Mouse (Mus musculus): ENCODE measurements around the gene Scp2.
A peak's percentile ranks its signal among the peaks of the same experiment; 100 is the strongest.
"Not testable (repeated sequence)": the region's sequence is repeated elsewhere in the genome, so short reads cannot be mapped to it uniquely, and the experiment has no call there.

The Scp2 gene

DNA sequence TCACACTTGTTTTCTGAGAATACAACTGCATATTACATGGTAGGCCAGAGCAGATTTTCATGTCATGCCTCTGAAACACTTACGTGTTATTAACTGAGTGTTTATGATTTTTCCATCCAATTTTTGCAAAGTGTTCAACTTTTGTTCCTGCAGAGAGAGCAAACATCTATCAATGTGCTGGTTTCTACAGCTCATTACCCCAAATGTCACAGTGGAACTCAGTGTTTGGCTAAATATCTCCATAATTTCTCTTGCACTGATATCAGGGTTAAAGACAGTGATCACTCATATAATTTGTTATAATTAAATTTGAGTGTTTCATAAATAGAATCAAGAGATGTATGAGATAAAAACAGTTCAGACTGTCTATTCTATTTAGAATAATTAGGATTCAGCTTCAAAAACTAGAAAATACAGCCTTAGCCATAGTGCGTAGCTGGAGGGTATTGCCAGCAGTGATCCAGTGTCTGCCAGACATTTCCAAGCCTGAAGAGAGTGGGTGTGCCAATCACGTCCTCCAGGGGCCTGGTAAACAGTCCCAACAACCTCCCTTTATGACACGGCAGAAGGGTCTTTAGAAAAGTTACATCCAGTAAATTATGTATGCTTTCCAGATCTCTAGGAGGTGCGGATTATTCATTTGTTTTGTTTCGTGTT is 51.9 kb downstream of the Scp2 start:
- no peak for DNase-seq

DNA sequence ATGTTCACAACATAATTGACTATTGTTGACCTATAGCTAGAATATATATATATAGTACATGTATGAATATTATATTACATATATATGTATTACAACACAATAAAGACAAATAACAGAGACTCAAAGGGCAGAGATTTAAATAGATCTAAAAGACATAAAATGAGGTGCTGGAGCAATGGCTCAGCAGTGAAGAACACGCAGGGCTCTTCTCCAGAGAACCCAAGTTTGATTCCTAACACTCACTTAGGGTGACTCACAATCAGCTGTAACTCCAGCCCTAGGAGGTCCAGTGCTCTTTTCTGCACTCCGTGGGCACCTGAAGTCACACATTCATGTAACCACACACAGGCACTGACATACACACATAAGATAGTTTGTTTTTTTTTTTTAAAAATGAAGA is 60.8 kb downstream of the Scp2 start:
- no peak for DNase-seq

DNA sequence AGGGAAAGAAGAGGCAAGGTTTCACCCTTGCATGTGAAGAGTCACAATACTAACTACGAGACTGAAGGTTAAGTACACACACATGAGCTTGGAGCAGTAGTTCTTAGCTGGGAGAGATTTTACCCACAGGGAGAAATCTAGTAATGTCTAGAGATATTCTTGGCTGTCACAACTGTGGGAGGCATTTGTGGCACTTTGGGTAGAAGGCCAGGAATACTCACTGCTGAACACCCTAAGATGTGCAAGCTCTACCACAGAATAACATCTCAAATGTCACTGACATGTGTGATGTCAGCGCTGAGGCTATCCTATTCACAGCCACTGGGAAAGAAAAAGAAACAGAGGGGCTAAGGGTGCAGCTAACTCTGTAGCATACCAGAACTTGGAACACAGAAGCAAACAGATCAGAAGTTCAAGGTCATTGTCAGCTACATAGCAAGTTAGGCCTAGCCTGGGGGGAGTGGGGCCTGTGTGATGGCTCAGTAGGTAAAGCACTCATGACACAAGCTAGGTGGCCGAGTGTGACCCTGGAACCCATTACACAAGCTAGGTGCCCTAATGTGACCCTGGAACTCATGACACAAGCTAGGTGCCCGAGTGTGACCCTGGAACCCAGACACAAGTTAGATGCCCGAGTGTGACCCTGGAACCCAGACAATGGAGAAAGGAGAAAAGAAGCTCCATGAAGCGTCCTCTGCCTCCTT is 61.6 kb downstream of the Scp2 start:
- DNase-seq: no peak

DNA sequence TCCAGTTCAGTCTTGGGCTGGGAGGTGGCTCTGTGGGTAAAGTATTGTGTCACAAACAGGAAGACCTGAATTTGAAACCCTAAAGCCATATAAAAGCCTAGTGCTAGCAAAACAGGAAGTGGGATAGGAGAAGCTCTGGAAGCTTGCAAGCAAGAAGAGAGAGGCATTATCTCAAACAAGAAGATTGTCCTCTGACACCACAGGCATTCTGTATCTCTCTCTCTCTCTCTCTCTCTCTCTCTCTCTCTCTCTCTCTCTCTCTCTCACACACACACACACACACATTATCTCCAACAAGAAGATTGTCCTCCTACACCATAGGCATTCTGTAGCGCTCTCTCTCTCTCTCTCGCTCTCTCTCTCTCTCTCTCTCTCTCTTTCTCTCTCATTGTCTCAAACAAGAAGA is 62.4 kb downstream of the Scp2 start:
- DNase-seq: no peak

DNA sequence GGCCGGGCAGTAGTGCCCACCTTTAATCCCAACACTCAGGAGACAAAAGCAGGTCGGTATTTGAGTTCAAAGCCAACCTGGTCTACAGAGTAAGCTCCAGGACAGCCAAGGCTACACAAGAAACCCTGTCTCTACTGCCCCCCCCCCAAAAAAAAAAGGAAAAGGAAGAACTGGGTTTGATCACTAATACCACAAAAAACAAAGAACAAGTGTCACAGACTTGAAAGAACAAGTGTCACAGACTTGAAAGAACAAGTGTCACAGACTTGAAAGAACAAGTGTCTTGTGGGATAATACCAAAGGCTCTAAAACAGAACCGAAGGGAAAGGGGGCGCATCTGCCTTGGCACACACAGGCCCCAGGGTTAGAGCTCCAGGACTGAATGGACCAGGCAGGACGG is 63.9 kb downstream of the Scp2 start:
- no peak for DNase-seq

DNA sequence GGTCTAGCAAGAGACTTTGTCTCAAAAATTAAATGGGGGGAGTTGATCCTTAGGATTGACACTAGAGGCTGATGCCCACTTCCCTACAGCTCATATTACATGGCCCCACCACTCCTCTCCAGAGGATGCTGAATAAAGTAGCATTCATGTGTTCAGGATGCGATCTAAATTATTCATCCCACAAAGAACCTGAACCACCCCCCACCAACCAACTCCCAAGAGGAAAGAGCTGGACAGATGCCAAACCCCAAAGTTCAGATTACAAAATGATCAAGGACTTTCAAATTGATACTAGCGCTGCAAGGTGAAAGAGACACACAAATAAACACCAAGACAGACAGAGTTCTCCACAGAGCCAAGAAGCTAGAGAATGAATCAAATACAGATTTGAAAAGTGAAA is 65.0 kb downstream of the Scp2 start:
- no peak for DNase-seq

DNA sequence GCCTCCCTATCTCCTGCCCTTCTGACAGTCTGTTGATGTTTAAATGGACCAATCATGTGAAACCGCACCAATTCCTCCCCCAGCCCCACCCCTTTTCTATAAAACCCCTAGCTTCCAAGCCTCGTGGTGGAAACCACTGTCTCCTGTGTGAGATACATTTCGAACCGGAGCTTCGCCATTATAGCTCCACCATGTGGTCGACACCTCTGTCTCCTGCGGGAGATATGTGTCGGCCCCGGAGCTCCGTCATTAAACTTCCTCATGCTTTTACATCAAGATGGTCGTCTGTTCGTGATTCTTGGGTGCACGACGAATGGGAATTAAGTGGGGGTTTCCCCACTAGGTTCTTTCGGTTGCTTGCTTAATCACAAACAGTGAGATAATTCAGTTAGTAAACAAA is 65.6 kb downstream of the Scp2 start:
- DNase-seq: not testable (repeated sequence)

DNA sequence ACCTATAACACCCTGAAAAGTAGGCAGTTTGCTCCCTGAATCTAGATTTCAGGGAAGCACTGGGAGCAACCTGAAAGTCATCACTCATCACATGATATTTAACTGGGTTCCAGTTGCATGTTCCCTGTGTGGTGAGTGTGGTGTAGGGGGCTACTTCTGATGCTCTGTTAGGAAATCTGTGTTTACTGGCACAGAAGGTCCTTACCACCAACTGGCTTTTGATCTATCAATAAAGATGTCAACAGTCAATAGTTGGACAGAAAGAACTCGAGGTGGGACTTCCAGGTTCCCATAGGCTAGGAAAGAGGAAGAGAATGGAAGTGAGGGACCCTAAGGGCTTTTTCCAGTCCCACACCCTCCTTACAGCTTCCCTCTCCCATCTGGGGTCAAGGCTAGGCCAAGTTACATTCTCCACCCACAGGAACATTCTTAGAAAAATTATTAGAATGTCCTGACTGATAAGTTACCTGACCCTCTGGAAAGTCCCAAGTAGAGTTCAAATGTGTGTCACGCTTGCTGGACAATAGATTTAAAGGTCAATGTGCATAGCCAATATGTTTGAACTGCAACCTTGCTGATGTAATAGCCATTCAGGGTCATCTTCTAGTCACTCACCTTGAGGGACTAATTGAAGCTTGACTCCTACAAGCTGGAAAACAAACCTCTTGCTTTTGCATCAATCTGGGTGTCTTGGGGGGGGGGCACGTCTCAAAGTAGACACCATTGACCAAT is 67.4 kb downstream of the Scp2 start:
- no peak for DNase-seq

DNA sequence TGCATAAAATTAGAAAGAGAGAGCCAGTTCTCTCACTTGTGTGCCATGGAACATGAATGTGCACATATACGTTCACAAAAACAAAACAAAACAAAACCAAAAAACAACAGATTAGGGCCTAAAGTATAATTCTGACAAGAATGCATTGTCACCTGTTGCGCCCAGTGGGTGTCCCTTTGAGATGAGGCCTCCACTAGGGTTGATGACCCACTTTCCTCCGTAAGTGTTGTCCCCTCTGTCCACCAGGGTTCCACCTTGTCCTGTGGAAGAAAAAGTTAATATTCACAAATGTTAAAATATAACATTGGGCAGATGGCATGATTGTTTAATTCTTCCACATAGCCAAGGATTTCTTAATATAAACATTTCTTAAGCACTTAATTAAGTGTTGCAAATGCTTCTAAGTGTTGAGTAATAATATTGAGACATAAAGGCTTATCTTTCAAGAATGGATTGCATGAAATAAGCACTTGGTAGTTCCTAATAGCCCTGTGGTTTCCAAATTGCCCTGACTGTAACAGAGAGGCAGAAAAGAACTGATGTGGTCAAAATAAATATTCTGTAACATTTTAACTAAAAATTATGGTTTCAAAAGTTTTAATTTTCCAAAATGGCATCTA is 70.5 kb downstream of the Scp2 start:
- DNase-seq: no peak

DNA sequence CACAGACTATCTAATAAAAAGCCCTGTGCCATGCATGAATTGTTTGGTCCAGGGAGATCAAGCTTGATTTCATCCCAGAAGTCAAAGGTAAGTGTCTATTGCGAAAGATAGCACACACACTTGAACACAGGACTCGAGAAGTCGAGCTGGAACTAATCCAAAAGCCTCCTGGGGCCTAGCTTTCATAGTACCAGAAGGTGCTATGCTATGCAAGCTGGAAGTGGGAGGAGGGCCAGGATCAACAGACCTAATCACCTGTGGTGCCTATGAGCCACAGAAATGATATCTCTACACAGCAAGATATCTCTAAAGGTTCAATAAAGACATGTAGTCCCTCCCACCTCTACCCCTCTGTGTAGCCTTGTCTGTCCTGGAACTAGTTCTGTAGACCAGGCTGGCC is 72.7 kb downstream of the Scp2 start:
- DNase-seq: peak; percentile 20 to 22

DNA sequence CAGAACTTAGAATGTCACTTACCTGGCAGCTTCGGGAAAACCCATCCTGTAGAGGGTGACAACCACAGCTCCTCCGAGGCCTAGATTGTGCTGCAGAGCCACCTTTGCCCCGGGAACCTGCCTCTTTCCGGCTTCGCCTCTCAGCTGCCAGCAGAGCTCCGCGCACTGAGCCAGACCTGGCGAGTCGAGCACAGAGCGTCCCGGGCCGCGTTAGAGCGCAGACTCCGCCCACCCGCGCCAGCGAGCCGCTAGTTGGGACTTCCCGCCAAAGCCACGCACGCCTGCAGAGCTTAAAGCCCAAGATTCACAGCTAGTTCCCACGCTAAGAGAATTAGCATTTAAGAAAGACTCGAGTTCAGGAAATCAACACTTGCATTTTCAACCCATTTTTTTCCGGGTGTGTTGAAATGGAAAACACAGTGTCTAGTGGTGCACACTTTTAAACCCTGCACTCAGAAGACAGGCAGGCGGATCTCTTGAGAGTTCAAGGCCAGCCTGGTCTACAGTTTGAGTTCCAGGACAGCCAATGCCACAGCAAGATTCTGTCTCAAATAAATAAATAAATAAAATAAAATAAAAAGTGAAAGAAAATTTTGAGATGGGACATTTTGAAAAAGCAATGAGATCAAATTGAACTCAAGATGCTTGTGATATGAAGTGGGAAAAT is 73.4 kb downstream of the Scp2 start:
- DNase-seq: peak; percentile 96 to 97

DNA sequence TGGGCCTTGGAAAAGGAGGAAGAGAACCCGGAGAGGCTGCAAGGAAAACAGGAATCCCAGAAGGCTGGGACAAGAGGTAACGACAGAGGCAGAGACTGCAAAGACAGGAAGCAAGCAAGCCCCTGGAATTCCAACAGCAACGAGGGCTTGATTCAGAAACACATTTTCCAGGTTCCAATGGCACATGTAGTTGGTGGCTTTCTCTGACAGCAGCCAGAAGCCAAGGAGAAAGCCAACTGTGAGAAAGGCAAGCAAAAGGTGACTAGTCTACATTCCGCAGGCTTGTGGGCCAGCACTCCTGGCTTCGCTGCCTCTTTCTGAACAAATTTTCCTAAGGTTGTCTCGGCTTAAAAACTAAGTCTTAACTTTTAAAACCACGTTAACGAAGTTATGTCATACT is 74.1 kb downstream of the Scp2 start:
- DNase-seq: peak in 1 of 2 experiments; percentile 23

DNA sequence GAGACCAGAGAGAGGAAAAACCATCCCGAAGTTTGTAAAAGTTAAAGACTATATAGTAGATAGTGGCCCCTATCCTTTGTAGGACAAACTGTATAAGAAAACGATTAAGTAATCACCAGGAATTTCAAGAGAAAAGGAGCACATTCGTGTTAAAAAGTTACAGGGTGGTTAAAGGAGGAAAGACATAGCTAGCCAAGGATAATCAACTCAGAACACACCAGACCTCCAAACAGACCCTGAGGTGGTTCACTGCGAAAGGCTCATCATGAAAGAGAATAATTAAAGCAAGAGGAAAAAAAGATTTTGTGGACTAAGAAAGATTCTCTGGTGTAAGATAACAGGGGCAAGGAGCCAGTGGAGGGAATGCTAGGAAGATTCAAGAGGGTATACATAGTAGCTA is 74.5 kb downstream of the Scp2 start:
- no peak for DNase-seq

DNA sequence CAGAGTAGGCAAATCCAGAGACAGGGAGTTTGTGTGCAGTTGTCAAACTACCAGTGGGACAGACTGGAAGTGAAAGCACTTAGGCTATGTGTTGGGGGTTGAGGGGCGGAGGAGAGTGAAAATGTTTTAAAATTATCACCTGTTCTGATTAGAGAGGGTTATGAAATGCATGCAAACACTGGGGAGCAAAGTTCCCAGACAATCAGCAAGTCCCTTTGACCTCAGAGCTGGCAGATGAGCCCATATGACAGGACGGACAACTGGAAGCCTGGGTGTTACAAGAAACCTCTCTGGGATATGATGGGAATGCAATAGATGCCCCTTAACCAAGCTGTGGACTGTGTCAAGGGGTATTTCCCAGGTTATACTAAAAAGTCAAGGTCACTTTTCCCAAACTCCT is 76.7 kb downstream of the Scp2 start:
- no peak for DNase-seq

DNA sequence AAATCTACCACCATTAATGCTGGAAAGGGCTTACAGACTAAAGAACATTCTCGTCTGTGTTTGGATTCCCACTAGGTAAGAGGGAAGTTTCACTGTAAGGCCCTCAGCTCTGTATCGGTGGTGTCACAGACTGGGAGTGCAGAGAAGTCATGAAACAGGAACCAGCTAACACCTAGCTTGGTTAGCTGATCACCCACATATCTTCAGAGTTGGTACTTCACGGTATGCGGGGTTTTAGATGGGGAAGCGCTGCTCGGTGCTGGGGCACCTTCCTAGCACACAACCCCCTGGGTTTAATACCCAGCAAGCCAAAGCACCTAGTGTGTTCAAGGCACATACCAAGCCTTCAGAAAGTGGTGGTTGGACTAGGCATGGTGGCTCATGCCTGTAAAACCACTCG is 77.5 kb downstream of the Scp2 start:
- no peak for DNase-seq

DNA sequence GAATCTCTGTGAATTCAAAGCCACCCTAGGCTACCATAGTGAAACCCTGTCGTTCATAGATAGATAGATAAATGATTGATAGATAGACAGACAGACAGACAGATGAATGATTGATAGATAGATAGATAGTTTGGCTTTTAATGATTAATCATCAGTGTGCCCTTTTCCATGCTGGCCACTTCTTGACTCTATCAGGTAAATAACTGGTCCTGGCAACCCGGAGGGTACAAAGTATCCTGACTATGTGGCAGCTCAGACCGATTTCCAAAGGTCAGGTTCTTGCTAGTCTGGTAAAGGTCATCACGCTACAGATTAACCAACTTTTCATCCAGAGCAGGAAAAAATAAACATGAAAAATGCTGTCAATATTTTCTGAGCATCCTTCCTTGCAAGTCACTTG is 78.2 kb downstream of the Scp2 start:
- DNase-seq: no peak

DNA sequence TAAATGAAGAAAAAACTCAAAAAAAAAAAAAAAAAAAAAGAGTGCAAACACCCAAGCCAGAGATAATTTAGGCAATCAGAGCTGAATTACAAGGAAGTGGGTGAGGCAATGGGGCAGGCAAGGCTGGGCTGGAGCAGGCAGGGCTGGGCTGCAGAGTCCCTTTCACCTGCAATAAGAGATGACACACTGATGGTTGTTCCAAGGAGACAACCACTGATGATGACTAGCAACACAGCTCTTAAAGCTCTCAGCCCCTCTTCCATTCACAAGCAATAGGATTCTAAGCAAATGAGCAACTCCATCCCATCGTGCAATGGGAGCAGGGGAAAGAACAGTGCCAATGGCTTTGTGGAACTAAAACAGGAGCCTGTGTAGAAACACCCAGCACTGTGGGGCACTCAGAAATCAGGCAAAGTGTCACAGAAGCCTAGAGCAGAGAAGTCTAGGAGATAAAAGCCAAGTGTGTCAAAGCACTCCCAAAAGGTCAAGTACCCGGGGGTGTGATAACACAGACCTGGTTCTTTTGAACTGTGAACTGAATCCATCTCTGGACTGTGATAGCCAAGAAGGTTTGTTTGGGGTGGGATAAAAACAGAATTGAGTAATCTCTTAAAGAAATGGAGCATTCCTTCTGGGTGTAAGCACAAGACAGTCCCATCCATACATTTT is 79.5 kb downstream of the Scp2 start:
- DNase-seq: no peak

DNA sequence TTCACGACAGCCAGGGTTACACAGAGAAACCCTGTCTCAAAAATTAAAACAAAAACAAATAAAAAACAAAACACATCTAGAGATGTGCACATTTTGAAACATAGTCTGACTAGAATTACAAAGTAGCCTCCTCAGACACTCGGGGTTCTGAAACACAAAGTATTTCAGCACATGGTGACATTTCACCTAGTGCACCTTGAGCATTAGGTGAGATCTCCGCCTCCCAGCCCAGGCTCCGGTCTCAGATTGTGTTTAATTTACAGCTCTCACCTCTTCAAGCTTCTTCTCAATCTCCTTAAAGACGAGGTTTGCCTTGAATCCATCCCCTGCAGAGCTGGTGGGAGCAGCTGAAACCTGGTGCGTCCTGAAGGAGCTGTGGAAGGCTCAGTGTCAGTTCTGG is 81.2 kb downstream of the Scp2 start:
- no peak for DNase-seq

DNA sequence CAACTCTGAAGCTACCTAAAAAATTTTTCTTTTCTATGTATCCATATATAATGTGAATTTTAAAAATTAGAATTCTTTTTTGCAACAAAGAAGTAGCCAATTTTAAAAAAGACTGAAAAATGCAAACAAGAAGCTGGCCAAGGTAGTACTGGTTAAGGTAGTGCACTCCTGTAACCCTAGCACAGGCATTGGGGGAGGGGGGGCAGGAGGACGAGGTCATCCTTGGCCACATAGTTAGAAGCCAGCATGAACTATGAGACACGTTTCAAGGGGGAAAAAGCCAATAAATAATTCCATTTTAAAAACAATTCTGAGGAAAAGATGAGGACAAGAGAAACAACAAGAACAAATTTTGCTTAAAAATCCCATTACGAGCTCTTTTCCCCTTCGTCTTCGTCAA is 82.3 kb downstream of the Scp2 start:
- DNase-seq: no peak

DNA sequence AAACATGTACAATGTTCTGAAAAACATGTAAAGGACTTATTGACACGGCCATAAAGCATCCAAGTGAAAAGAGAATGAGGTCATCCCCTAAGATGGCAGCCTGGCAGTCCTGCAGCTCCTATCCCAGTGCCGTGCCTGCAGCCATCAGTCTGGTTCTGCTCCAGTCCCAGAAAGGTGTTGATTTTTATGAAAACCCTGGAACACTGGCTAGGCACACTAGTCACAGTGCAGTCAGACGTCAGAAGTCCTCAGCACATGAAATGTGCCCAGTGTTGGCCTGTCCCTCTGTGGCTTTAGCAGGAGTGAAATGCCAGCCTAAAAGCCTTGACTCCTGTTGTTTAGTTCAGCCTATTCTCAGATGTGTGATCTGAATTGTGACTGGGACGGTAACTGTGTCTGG is 84.0 kb downstream of the Scp2 start:
- peak; percentile 40 to 46 for DNase-seq

DNA sequence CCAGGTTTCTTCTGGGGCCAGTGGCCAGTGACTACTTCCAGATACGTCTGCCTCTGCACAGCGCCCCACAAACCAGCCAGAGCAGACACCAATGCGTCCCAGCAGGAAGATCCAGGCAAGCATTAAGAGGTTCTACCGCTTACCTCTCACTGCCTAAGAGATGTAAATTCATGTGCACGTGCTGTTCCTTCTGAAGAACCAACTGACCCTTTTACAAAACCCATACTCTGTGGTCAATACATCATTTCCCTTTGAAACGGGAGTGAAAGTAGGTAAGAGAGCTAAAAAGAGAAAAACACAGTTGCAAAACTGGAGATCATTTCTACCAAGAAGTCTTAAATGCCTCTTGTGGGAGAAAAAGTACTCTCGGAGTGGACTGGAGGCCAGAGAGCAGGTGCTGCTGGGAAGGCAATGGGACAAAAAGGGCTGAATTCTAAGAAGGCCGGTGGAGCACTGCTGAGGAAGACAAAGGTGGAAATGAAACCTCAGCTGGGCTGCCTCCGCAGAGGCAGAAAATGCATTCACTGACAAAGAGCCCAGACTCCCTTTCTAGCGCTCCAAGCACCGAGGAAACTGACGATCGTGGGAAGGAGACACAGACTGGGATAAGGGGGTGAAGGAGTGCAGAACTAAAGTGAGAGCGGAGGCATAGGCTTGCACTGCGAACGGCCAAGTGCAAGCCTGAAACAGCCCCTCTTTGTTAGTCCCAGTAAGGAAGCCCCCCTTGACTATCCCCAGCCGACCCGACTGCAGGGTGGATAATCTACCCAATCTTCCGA is 85.0 kb downstream of the Scp2 start:
- peak in 1 of 2 experiments; percentile 21 for DNase-seq

DNA sequence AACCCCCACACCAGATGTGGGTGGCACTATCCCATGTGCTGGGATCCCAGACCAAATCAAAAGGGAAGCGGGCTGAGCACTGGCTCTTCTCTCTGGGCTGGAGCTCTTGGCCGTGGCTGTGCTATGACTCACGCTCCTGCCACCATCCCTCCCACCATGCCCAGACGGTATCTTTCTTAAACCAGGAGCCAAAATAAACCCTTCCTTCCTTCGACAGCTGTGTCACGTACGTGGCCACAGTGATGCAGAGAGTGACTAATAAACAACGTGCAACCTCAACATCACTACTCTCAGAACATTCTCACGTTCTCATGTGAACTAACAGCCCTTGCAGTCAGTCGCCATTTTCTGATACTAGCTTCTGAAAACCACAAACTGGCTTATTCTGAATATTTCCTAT is 86.6 kb downstream of the Scp2 start:
- DNase-seq: peak; percentile 29 to 33
